ENCODE assay signal across 17 mouse cellular contexts in the genomic region with DNA sequence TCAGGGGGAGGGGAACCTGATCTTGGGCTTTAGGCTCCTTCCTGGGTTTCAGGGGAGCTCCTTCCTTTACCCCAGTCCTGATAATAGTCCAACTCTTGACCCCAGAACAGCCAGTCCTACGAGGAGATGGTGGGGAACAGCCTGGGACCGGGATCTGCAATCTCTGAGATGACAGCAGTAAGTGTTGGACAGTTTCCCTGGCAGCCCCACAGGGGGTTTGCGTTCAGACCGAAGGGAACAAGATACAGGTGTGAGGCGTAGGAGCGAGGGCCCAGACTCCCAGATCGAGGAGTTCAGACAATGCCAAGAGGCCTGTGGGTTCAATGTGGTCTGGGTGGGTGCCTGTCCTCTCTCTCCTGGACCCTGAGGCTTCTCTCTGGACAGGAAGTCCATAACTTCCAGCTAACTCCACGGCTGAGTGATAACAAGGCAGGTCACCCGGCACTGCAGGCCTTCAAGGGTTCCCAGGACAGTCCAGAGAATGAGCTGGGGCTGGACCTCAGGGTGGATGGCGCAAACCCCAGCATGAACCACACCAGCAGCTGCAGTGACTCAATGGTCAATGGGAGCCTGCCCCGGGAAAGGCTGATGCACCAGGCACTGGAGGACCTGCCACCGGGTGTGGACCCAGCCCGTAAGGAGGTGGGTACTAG. TPM values are rescaled to one million over a fixed set of nuclear protein-coding genes. Genes with fewer than 3 reads are reported as not detected.
"Had no signal": no experiment of that assay in that cellular context is flagged by ENCODE, and none has a peak within 500 bp of the region (broad histone marks: within the 10 kb centered on the region; RNA-seq: fewer than 3 reads in every experiment).

No protein-coding gene starts in this region.

- H3K27me3 ChIP-seq: midbrain, embryonic 13.5 days; neural tube, embryonic 12.5 days; stomach, embryonic 15.5 days had no signal

- H3K4me3 ChIP-seq: midbrain, embryonic 13.5 days; midbrain, embryonic 15.5 days; neural tube, embryonic 12.5 days; stomach, embryonic 15.5 days had no signal

- H3K4me1 ChIP-seq: midbrain, embryonic 13.5 days; midbrain, embryonic 15.5 days; neural tube, embryonic 12.5 days; stomach, embryonic 15.5 days had no signal

- H3K4me2 ChIP-seq: lung, embryonic 14.5 days; midbrain, embryonic 11.5 days; midbrain, embryonic 13.5 days; midbrain, embryonic 15.5 days; neural tube, embryonic 12.5 days; stomach, embryonic 15.5 days had no signal

- H3K9me3 ChIP-seq: midbrain, embryonic 13.5 days; midbrain, embryonic 15.5 days; neural tube, embryonic 12.5 days; stomach, embryonic 15.5 days had no signal

- H3K9ac ChIP-seq: lung, embryonic 14.5 days; midbrain, embryonic 13.5 days; midbrain, embryonic 15.5 days; neural tube, embryonic 12.5 days; stomach, embryonic 15.5 days had no signal

- H3K27ac ChIP-seq: midbrain, embryonic 13.5 days; midbrain, embryonic 15.5 days; neural tube, embryonic 12.5 days; stomach, embryonic 15.5 days; stomach, postnatal 0 days had no signal

- DNase-seq: lung, adult 18-20 months; lung, embryonic 14.5 days; lung, postnatal 10 days; lung, postnatal 4 days; right cerebral cortex, postnatal 14 days; thymus, adult 2 months; thymus, postnatal 25 days; thymus, postnatal 4 days had no signal

- ATAC-seq: midbrain, embryonic 13.5 days; midbrain, embryonic 15.5 days had no signal

RNA-seq across cellular contexts. Expression of gene Plcd1, which starts 23.0 kb away (rescaled TPM):
- total RNA-seq: megakaryocyte-erythroid progenitor cell, adult 5-6 weeks had no signal

RNA-seq across cellular contexts. Expression of gene Dlec1, which starts 32.0 kb away (rescaled TPM):
- total RNA-seq: megakaryocyte, adult 5-6 weeks; megakaryocyte-erythroid progenitor cell, adult 5-6 weeks; neutrophil, adult 5-6 weeks had no signal
